Mouse (Mus musculus) neural tube, embryonic 14.5 days (tissue): ENCODE measurements around the gene Hist1h4d. TPM values are rescaled to one million over a fixed set of nuclear protein-coding genes. Genes with fewer than 3 reads are reported as not detected.
"Not testable (repeated sequence)": the region's sequence is repeated elsewhere in the genome, so short reads cannot be mapped to it uniquely, and the experiment has no call there.

Experiments
- ATAC-seq: fragments of 200-750 bp; cut with Nextera tagmentation; 2 replicates; pipeline ENCODE4 v1.8.0; 2017; ENCODE audit warnings: low read depth, mild to moderate bottlenecking, moderate TSS enrichment, moderate library complexity
- H3K27ac ChIP-seq: fragments of 300-500 bp; sonication (generic); 2 replicates; pipeline ENCODE4 v1.5.1; 2014; ENCODE audit warnings: low read depth, mild to moderate bottlenecking, control low read depth, low read length, moderate library complexity, mixed read lengths
- H3K27me3 ChIP-seq: fragments of 300-500 bp; sonication (generic); 2 replicates; pipeline ENCODE4 v1.6.1; 2014; ENCODE audit warnings: low read length; ENCODE audit not compliant: control insufficient read depth, insufficient read depth
- H3K36me3 ChIP-seq: fragments of 300-500 bp; sonication (generic); 2 replicates; pipeline ENCODE4 v1.6.1; 2014; ENCODE audit warnings: low read length, mixed read lengths; ENCODE audit not compliant: control insufficient read depth, insufficient read depth
- H3K4me1 ChIP-seq: fragments of 300-500 bp; sonication (generic); 2 replicates; pipeline ENCODE4 v1.6.1; 2014; ENCODE audit warnings: low read length; ENCODE audit not compliant: control insufficient read depth, insufficient read depth
- H3K4me2 ChIP-seq: fragments of 300-500 bp; sonication (generic); 2 replicates; pipeline ENCODE4 v1.6.1; 2014; ENCODE audit warnings: mild to moderate bottlenecking, low read depth, low read length, control low read depth
- H3K4me3 ChIP-seq: fragments of 300-500 bp; sonication (generic); 2 replicates; pipeline ENCODE4 v1.5.1; 2014; ENCODE audit warnings: low read depth, low read length, control low read depth, mixed read lengths
- H3K9ac ChIP-seq: fragments of 300-500 bp; sonication (generic); replicated peaks from 2 replicates; pipeline ENCODE4 v1.6.1; 2014; ENCODE audit warnings: low read depth, mild to moderate bottlenecking, control low read depth, low read length, mixed read lengths
- H3K9me3 ChIP-seq: fragments of 300-500 bp; sonication (generic); 2 replicates; pipeline ENCODE4 v1.6.1; 2016; ENCODE audit warnings: low read length; ENCODE audit not compliant: control insufficient read depth
- WGBS: fragments of 180-500 bp; shearing (Covaris S2); extraction: QIAGEN DNeasy Blood & Tissue Kit; methylation state at CpG from one replicate; pipeline ENCODE4 v1.1.7; 2014; 5-methylcytosine and 5-hydroxymethylcytosine counted together
- polyA plus RNA-seq: library from polyadenylated mRNA; unstranded; fragments of >200 nt; fragmentation: Nextera tagmentation; extraction: Ambion mirVana; gene quantifications from 2 replicates; pipeline ENCODE4 v1.2.1, GENCODE M21; 2014

Hist1h4d gene
- polyA plus RNA-seq, 1 experiment from 2014 or later = 23.6 TPM

DNA sequence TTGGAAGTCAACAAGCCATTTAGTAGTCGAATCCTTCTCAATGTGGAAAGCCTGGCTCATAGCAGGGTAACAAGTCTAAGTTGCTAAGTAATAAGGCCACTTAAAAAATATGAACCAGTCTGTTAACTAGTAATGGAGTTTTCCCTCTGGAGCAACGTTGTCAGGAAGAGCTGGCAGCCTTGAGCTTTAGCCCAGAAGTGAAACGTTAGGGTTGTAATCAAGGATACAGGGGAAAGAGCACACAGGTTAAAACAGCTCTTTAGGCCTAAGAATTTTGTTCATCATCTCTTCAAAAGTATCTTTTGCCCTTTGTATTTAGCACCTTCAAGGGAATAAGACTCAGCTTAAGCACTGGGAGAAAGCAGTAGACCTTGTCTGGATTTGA is 30.6 kb upstream of the Hist1h4d start:
- no peaks in the 10 kb centered on the region; the same call in 1 of the 2 replicates for H3K27me3 ChIP-seq
- H3K4me1 ChIP-seq = 0 out of 2 replicates have a peak, but pooled peaks cover 3% of the 10 kb centered on the region
- H3K27ac ChIP-seq = peak overlapping the region; percentile 84
- peak overlapping the region; percentile 34 for H3K4me3 ChIP-seq
- H3K4me2 ChIP-seq = peak overlapping the region; percentile 52
- H3K36me3 ChIP-seq = no peaks in the 10 kb centered on the region
- WGBS = 3% methylated on average over 3 of the region's 3 CpGs
- ATAC-seq = no peak
- H3K9me3 ChIP-seq = no peaks in the 10 kb centered on the region
- no peak overlapping the region for H3K9ac ChIP-seq

DNA sequence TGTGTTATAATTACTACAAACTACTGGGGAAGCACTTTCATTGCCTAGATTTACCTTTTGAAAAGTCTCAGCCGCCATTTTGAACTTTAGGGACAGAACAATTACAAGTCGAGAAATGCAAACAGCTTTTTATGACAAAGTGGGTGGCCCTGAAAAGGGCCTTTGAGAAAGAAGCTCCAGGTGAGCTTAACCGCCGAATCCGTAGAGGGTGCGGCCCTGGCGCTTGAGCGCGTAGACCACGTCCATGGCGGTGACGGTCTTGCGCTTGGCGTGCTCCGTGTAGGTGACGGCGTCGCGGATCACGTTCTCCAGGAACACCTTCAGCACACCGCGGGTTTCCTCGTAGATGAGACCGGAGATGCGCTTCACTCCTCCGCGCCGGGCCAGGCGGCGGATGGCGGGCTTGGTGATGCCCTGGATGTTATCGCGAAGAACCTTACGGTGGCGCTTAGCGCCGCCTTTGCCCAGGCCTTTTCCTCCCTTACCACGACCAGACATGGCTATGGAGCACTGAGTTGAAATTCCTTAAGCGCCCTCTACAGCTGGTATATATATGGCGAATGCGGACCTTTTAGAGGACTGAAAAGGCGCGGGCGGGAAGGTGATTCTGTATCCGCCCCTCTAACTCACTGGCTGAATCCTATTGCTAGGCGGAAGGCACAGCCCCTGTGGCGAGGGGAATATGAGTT is 30.1 kb upstream of the Hist1h4d start, which contains the start of gene Hist1h4f:
Hist1h4f (minus strand) TSS at position 503 of the 689 bp plus-strand sequence.
- not testable (repeated sequence) for H3K9me3 ChIP-seq, H3K36me3 ChIP-seq, H3K4me1 ChIP-seq, H3K27me3 ChIP-seq
- peak; percentile 91 for ATAC-seq
- Histone ChIP-seq H3K4me2 (peak within 1 kb of the TSS; percentile 52), H3K4me3 (peak within 1 kb of the TSS; percentile 34), H3K9ac (peak within 1 kb of the TSS; percentile 43), H3K27ac (peak within 1 kb of the TSS; percentile 84)
- 1% methylated on average over 44 of the region's 47 CpGs for WGBS

DNA sequence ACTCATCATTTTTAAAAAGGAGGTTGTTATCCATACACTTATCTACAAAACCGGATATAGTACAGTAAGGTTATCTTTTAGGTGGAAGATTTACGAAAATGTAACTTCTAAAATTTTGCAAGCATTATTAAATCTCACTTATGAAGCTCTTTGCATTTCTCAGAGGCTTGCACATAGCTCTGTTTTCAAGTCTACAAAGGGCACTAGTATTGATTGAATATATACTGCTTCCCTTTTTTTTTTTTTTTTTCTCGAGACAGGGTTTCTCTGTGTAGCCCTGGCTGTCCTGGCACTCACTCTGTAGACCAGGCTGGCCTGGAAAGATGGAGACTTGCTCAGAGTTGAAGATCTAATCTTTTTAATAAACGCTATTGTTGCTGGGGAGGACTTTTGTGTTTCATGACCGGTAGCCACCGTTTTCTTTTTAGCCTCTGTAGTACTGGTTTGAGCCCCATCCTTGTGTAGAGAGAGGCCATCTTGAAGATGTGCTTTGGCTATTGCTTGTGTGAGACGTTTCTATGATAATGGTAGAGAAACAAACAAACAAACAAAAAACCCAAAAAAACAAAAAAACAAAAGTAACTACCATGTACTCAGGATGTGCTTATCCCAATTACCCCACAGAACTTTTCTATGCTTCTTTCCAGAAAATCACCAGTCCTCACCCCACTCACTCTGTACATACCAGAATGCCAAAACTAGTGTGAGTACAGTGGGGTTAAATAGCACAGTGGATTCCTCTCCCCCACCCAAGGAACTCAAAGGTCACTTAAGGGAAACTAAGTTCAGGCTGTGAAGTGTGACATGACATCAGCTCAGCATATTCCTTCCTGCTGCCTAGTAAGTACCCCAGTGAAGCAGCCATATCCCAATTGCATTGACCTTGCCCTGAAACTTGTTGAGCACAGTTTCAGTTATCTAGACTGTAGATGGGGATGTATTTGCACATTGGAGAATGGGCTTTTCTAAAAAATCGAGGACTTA is 29.2 kb upstream of the Hist1h4d start:
- Histone ChIP-seq H3K36me3 (no peaks in the 10 kb centered on the region), H3K4me3 (peak overlapping the region; percentile 34), H3K27me3 (no peaks in the 10 kb centered on the region; the same call in 1 of the 2 replicates), H3K27ac (peak overlapping the region; percentile 84; the same call in 1 of the 2 replicates), H3K9ac (no peak overlapping the region), H3K9me3 (no peaks in the 10 kb centered on the region), H3K4me1 (0 out of 2 replicates have a peak, but pooled peaks cover 3% of the 10 kb centered on the region), H3K4me2 (peak overlapping the region; percentile 52)
- 60% methylated on average over 8 of the region's 8 CpGs for WGBS
- ATAC-seq = no peak

DNA sequence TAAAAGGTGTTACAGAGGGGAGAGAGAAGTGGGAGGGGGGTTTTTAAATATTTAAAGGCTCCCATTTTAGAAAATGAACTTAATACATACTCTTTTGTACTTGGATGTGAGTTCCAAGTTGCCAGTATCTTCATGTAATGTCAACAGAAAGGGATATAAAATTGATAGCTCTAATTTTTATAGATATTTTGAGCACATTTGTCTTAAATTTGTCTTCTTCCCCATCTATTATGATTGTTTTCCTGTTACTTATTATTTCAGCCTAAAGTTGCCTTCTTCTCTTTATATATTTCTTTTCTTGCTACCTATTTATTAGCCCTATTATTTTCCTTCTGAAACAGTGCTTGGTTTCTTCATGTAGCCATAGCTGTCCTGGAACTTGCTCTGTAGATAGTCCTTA is 28.4 kb upstream of the Hist1h4d start, which contains the start of gene Hist1h1d:
Hist1h1d (plus strand) TSS at position 301 of the 400 bp plus-strand sequence.
- no peaks in the 10 kb centered on the region for H3K36me3 ChIP-seq
- no peaks in the 10 kb centered on the region for H3K9me3 ChIP-seq
- no peak within 1 kb of the TSS; the same call in 1 of the 2 replicates for H3K27ac ChIP-seq
- H3K27me3 ChIP-seq = no peaks in the 10 kb centered on the region; the same call in 1 of the 2 replicates
- peak within 1 kb of the TSS; percentile 77 for H3K4me2 ChIP-seq
- no peak within 1 kb of the TSS for H3K9ac ChIP-seq
- no peak for ATAC-seq
- 0 out of 2 replicates have a peak, but pooled peaks cover 3% of the 10 kb centered on the region for H3K4me1 ChIP-seq
- no peak within 1 kb of the TSS for H3K4me3 ChIP-seq

DNA sequence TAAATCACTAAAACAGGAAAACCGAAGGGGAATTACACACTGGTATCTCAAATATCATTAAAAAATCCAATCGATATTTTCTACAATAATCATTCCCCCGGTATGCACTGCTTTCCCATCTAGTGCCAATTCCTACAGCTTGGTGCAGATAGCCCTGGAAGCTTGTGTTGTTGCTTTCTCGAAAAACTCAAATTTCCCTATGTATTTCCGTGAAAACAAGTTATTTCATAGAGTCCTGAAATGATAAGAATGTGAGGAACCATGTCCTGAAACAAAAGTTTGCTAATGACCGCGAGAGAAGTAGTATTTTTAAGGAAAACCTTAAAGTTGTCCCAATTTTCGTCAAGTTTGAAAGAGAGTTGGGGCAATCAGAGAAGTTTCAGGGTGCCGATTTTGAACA is 27.0 kb upstream of the Hist1h4d start:
- peak overlapping the region; percentile 77 for H3K4me2 ChIP-seq
- H3K27me3 ChIP-seq = no peaks in the 10 kb centered on the region; the same call in 1 of the 2 replicates
- no peak for ATAC-seq
- 20% methylated on average over 9 of the region's 9 CpGs for WGBS
- H3K9me3 ChIP-seq = no peaks in the 10 kb centered on the region
- peak overlapping the region; percentile 50; the same call in 1 of the 2 replicates for H3K9ac ChIP-seq
- H3K4me1 ChIP-seq = 0 out of 2 replicates have a peak, but pooled peaks cover 3% of the 10 kb centered on the region
- peak overlapping the region; percentile 43 for H3K4me3 ChIP-seq
- H3K27ac ChIP-seq = peak overlapping the region; percentile 81; the same call in 1 of the 2 replicates
- H3K36me3 ChIP-seq = no peaks in the 10 kb centered on the region

DNA sequence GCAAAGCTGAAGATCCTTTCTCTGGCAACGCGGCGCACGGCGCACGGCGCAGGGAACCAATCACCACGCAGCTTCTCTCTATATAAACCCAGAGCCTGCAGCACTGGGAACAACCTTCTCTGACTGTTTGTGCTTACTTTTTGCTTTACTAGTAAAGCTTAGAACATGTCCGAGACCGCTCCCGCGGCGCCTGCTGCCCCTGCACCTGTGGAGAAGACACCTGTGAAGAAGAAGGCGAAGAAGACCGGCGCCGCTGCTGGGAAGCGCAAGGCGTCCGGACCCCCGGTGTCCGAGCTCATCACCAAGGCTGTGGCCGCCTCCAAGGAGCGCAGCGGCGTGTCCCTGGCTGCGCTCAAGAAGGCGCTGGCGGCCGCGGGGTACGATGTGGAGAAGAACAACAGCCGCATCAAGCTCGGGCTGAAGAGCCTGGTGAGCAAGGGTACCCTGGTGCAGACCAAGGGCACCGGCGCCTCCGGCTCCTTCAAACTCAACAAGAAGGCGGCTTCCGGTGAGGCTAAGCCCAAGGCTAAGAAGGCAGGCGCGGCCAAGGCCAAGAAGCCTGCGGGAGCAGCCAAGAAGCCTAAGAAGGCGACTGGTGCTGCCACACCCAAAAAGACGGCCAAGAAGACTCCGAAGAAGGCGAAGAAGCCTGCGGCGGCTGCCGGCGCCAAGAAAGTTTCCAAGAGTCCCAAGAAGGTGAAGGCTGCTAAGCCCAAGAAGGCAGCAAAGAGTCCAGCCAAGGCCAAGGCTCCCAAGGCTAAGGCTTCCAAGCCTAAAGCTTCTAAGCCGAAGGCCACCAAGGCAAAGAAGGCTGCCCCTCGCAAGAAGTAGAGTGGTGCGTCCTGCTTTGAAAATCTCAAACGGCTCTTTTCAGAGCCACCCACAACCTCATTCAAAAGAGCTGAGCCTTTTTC is 26.2 kb upstream of the Hist1h4d start:
- Histone ChIP-seq H3K9ac (peak overlapping the region; percentile 50), H3K4me1 (0 out of 2 replicates have a peak, but pooled peaks cover 3% of the 10 kb centered on the region), H3K4me2 (peak overlapping the region; percentile 77), H3K36me3 (no peaks in the 10 kb centered on the region), H3K27ac (peak overlapping the region; percentile 81), H3K27me3 (no peaks in the 10 kb centered on the region; the same call in 1 of the 2 replicates), H3K4me3 (peak overlapping the region; percentile 43), H3K9me3 (no peaks in the 10 kb centered on the region)
- WGBS = under 1% methylated on average over 54 of the region's 54 CpGs
- ATAC-seq = peak; percentile 83

DNA sequence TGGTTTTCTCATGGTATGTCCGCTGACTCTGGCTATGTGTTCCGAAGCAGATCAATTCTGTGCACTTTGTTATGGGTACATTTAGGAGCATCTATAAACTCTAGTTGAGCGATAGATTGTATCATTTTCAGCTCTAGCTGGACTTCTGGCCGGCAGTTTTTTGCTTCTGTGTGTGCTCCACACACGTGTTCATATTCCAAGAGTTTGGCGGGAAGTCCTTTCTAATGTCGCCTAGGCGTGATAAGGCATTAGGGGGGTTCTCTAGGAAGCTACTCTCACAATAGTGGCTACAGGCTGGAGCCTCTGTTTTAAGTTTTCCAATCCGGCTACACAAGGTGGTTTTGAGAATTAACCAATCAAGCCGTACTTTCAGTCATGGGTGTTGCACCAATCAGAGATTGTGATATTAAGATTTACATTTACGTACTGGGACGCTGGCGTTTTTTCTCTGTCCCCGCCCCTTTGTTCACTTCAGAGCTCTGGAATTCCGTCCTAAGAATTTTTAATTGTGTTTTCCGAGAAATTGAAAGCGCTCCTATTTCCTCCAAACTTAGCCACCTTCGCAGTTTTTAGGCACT is 25.5 kb upstream of the Hist1h4d start:
- under 1% methylated on average over 18 of the region's 18 CpGs for WGBS
- Histone ChIP-seq H3K27me3 (no peaks in the 10 kb centered on the region; the same call in 1 of the 2 replicates), H3K27ac (peak overlapping the region; percentile 81), H3K4me2 (peak overlapping the region; percentile 77), H3K4me1 (0 out of 2 replicates have a peak, but pooled peaks cover 3% of the 10 kb centered on the region), H3K4me3 (peak overlapping the region; percentile 43), H3K9me3 (no peaks in the 10 kb centered on the region), H3K9ac (peak overlapping the region; percentile 50), H3K36me3 (no peaks in the 10 kb centered on the region)
- peak; percentile 79 for ATAC-seq

DNA sequence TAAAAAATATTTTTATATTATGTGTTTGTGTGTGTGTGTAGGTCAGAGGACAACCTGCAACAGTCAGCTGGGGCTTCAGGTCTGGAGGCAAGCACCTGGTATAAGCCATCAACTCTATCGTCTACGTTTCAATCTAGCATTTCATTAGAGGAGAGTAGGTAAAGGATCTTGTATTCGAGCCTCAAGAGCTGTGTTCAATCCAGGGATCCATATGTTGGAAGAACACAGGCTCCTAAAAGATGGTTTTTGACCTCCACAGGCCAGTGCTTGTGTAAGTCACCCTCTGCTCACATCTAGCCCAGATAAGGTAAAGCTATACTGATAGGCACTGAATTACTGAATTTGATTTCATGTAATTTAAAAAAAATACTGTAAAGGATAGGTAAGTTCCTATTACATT is 24.5 kb upstream of the Hist1h4d start:
- 0 out of 2 replicates have a peak, but pooled peaks cover 3% of the 10 kb centered on the region for H3K4me1 ChIP-seq
- 71% methylated on average over 3 of the region's 3 CpGs for WGBS
- no peak overlapping the region for H3K4me3 ChIP-seq
- no peak overlapping the region for H3K4me2 ChIP-seq
- H3K27ac ChIP-seq = no peak overlapping the region
- ATAC-seq = no peak
- no peaks in the 10 kb centered on the region for H3K36me3 ChIP-seq
- no peak overlapping the region for H3K9ac ChIP-seq
- H3K27me3 ChIP-seq = no peaks in the 10 kb centered on the region; the same call in 1 of the 2 replicates
- H3K9me3 ChIP-seq = no peaks in the 10 kb centered on the region
